Mouse (Mus musculus): ENCODE measurements at regions not wholly inside any gene's neighbourhood (a gene's known extent, or its start where the extent isn't known, plus 50 kb on each side); places are given as distances from the start of the nearest gene placed in this dataset.
A peak's percentile ranks its signal among the peaks of the same experiment; 100 is the strongest.

- Histone ChIP-seq H3K9ac (no peak overlapping the region), H3K4me3 (no peak overlapping the region), H3K27ac (peak overlapping the region; percentile 81), H3K27me3 (no peaks in the 10 kb centered on the region), H3K9me3 (no peaks in the 10 kb centered on the region), H3K36me3 (no peaks in the 10 kb centered on the region), H3K4me2 (no peak overlapping the region; the same call in 1 of the 2 replicates), H3K4me1 (peaks cover 32% of the 10 kb centered on the region)
- ATAC-seq (ENCODE audit: insufficient number of reproducible peaks, low FRiP score, low TSS enrichment, low read depth): peak; percentile 81
- 30% methylated on average over 8 of the region's 8 CpGs for WGBS
Observed at GRCm38 (mm10) chr2:144123395-144124034, 90.7 kb downstream of the Banf2 start.

- H3K9me3 ChIP-seq: no peaks in the 10 kb centered on the region
- no peak overlapping the region for H3K27ac ChIP-seq
- no peak overlapping the region for H3K9ac ChIP-seq
- 70% methylated on average over 13 of the region's 13 CpGs for WGBS
- H3K4me3 ChIP-seq: no peak overlapping the region
- no peak for ATAC-seq (ENCODE audit: insufficient number of reproducible peaks, low FRiP score, low TSS enrichment, low read depth)
- H3K4me1 ChIP-seq: peaks cover 16% of the 10 kb centered on the region
- H3K36me3 ChIP-seq: no peaks in the 10 kb centered on the region
- H3K4me2 ChIP-seq: no peak overlapping the region
- no peaks in the 10 kb centered on the region for H3K27me3 ChIP-seq
Observed at GRCm38 (mm10) chr2:144127082-144128037, 94.5 kb downstream of the Banf2 start.

- Histone ChIP-seq H3K4me3 (no peak overlapping the region), H3K36me3 (no peaks in the 10 kb centered on the region), H3K9ac (no peak overlapping the region), H3K4me1 (peaks cover 9% of the 10 kb centered on the region), H3K27ac (no peak overlapping the region), H3K27me3 (no peaks in the 10 kb centered on the region), H3K4me2 (no peak overlapping the region), H3K9me3 (no peaks in the 10 kb centered on the region)
- 69% methylated on average over 3 of the region's 3 CpGs for WGBS
- no peak for ATAC-seq (ENCODE audit: insufficient number of reproducible peaks, low FRiP score, low TSS enrichment, low read depth)
Observed at GRCm38 (mm10) chr2:144128038-144128402, 95.2 kb downstream of the Banf2 start.

- no peak overlapping the region for H3K4me2 ChIP-seq
- no peaks in the 10 kb centered on the region for H3K36me3 ChIP-seq
- peaks cover 5% of the 10 kb centered on the region for H3K4me1 ChIP-seq
- no peak overlapping the region for H3K27ac ChIP-seq
- 73% methylated on average over 4 of the region's 4 CpGs for WGBS
- no peak for ATAC-seq (ENCODE audit: insufficient number of reproducible peaks, low FRiP score, low TSS enrichment, low read depth)
- H3K4me3 ChIP-seq: no peak overlapping the region
- H3K27me3 ChIP-seq: no peaks in the 10 kb centered on the region
- H3K9me3 ChIP-seq: no peaks in the 10 kb centered on the region
- H3K9ac ChIP-seq: no peak overlapping the region
Observed at GRCm38 (mm10) chr2:144128527-144128926, 95.7 kb downstream of the Banf2 start.

- WGBS: 48% methylated on average over 14 of the region's 14 CpGs
- ATAC-seq (ENCODE audit: insufficient number of reproducible peaks, low FRiP score, low TSS enrichment, low read depth): peak; percentile 74; the same call in 1 of the 2 replicates
- no peak overlapping the region for H3K4me2 ChIP-seq
- H3K27me3 ChIP-seq: no peaks in the 10 kb centered on the region
- H3K4me1 ChIP-seq: peaks cover 15% of the 10 kb centered on the region
- no peak overlapping the region for H3K4me3 ChIP-seq
- no peaks in the 10 kb centered on the region for H3K36me3 ChIP-seq
- no peak overlapping the region for H3K9ac ChIP-seq
- no peaks in the 10 kb centered on the region for H3K9me3 ChIP-seq
- peak overlapping the region; percentile 86 for H3K27ac ChIP-seq
Observed at GRCm38 (mm10) chr2:144133806-144134574, 101.1 kb downstream of the Banf2 start.

GRCm38 (mm10) chr2:144134575-144134958, 101.7 kb downstream of the Banf2 start:
- H3K27me3 ChIP-seq: no peaks in the 10 kb centered on the region
- WGBS: 41% methylated on average over 9 of the region's 9 CpGs
- ATAC-seq (ENCODE audit: insufficient number of reproducible peaks, low FRiP score, low TSS enrichment, low read depth): peak; percentile 86
- H3K36me3 ChIP-seq: no peaks in the 10 kb centered on the region
- H3K4me1 ChIP-seq: peaks cover 15% of the 10 kb centered on the region
- no peaks in the 10 kb centered on the region for H3K9me3 ChIP-seq
- no peak overlapping the region for H3K4me3 ChIP-seq
- no peak overlapping the region for H3K4me2 ChIP-seq
- no peak overlapping the region for H3K9ac ChIP-seq
- H3K27ac ChIP-seq: peak overlapping the region; percentile 86

GRCm38 (mm10) chr2:144135586-144135985, 102.7 kb downstream of the Banf2 start:
- no peak for ATAC-seq (ENCODE audit: insufficient number of reproducible peaks, low FRiP score, low TSS enrichment, low read depth)

GRCm38 (mm10) chr2:144143620-144144384, 110.9 kb downstream of the Banf2 start:
- no peak for ATAC-seq (ENCODE audit: insufficient number of reproducible peaks, low FRiP score, low TSS enrichment, low read depth)
- Histone ChIP-seq H3K36me3 (no peaks in the 10 kb centered on the region), H3K4me1 (no peaks in the 10 kb centered on the region), H3K4me2 (no peak overlapping the region), H3K9ac (no peak overlapping the region), H3K4me3 (no peak overlapping the region), H3K27ac (peak overlapping the region; percentile 59), H3K9me3 (no peaks in the 10 kb centered on the region), H3K27me3 (no peaks in the 10 kb centered on the region)
- 73% methylated on average over 9 of the region's 9 CpGs for WGBS

More at GRCm38 (mm10) chr2:144135586-144135985, 102.7 kb downstream of the Banf2 start:
- Histone ChIP-seq H3K4me2 (no peak overlapping the region), H3K36me3 (no peaks in the 10 kb centered on the region), H3K27me3 (no peaks in the 10 kb centered on the region), H3K9me3 (no peaks in the 10 kb centered on the region), H3K4me1 (peaks cover 15% of the 10 kb centered on the region), H3K9ac (no peak overlapping the region), H3K27ac (no peak overlapping the region), H3K4me3 (no peak overlapping the region)
- 72% methylated on average over 1 of the region's 1 CpGs for WGBS

- Histone ChIP-seq H3K9me3 (no peaks in the 10 kb centered on the region), H3K4me3 (no peak overlapping the region), H3K36me3 (no peaks in the 10 kb centered on the region), H3K4me2 (no peak overlapping the region), H3K9ac (no peak overlapping the region), H3K4me1 (no peaks in the 10 kb centered on the region), H3K27ac (peak overlapping the region; percentile 59; the same call in 1 of the 2 replicates), H3K27me3 (no peaks in the 10 kb centered on the region)
- 82% methylated on average over 5 of the region's 5 CpGs for WGBS
- no peak for ATAC-seq (ENCODE audit: insufficient number of reproducible peaks, low FRiP score, low TSS enrichment, low read depth)
Observed at GRCm38 (mm10) chr2:144144486-144145136, 111.8 kb downstream of the Banf2 start.

GRCm38 (mm10) chr2:144156456-144157211, 113.8 kb upstream of the Mgme1 start:
- no peak overlapping the region for H3K4me3 ChIP-seq

More at GRCm38 (mm10) chr2:144156456-144157211, 113.8 kb upstream of the Mgme1 start:
- Histone ChIP-seq H3K27me3 (no peaks in the 10 kb centered on the region), H3K4me2 (no peak overlapping the region), H3K9ac (no peak overlapping the region), H3K4me1 (peaks cover 50% of the 10 kb centered on the region), H3K36me3 (no peaks in the 10 kb centered on the region), H3K27ac (no peak overlapping the region), H3K9me3 (no peaks in the 10 kb centered on the region)
- ATAC-seq (ENCODE audit: insufficient number of reproducible peaks, low FRiP score, low TSS enrichment, low read depth): no peak
- WGBS: 45% methylated on average over 7 of the region's 7 CpGs

Measured in limb, embryonic 15.5 days (tissue).